Mouse (Mus musculus) MEL (cell line): Measurements from ENCODE around the gene Nat14. TPM values are rescaled to one million over a fixed set of nuclear protein-coding genes. Genes with fewer than 3 reads are reported as not detected.

Source experiments
- DNase-seq: peaks from one replicate; pipeline ENCODE4 v3.0.0; 2011; ENCODE audit warnings: low read depth, low spot score
- H3K27ac ChIP-seq: 2 replicates; pipeline ENCODE4 v1.5.1; 2012; ENCODE audit warnings: low read depth, mild to moderate bottlenecking, control low read depth, low read length, moderate library complexity; ENCODE audit not compliant: control insufficient read depth
- H3K27me3 ChIP-seq, 2 experiments: fragments of 150-350 bp in 1 of 2; sonication (generic) in 1 of 2; 2 replicates each; pipeline ENCODE4 v1.6.1; 2012; ENCODE audit warnings: low read length in 2 of 2, mild to moderate bottlenecking in 2 of 2, improper control_type of control experiment in 1 of 2, moderate library complexity in 1 of 2; ENCODE audit not compliant: insufficient read depth in 2 of 2, control insufficient read depth in 1 of 2
- H3K36me3 ChIP-seq, 2 experiments: 2 replicates each; pipeline ENCODE4 v1.6.1; 2012 to 2014; ENCODE audit warnings: low read length in 2 of 2, improper control_type of control experiment in 1 of 2, inconsistent platforms in 1 of 2, mild to moderate bottlenecking in 1 of 2; ENCODE audit not compliant: insufficient read depth in 2 of 2, control insufficient read depth in 1 of 2
- H3K4me1 ChIP-seq, 2 experiments: fragments of 150-350 bp in 1 of 2; sonication (generic) in 1 of 2; 2 replicates each; pipeline ENCODE4 v1.6.1; 2012; ENCODE audit warnings: low read length in 2 of 2, improper control_type of control experiment in 1 of 2, mild to moderate bottlenecking in 1 of 2; ENCODE audit not compliant: insufficient read depth in 2 of 2, control insufficient read depth in 1 of 2
- H3K4me3 ChIP-seq, 2 experiments: fragments of 150-350 bp in 1 of 2; sonication (generic) in 1 of 2; 2 replicates each; pipeline ENCODE4 v1.5.1; 2012; ENCODE audit warnings: low read depth in 2 of 2, low read length in 2 of 2, mild to moderate bottlenecking in 2 of 2, moderate library complexity in 2 of 2, control low read depth in 1 of 2, improper control_type of control experiment in 1 of 2; ENCODE audit not compliant: control insufficient read depth in 1 of 2, insufficient read depth in 1 of 2
- H3K79me2 ChIP-seq: 2 replicates; pipeline ENCODE4 v1.6.1; 2012; ENCODE audit warnings: mild to moderate bottlenecking, low read length, moderate library complexity; ENCODE audit not compliant: control insufficient read depth, poor library complexity, insufficient read depth
- H3K9ac ChIP-seq: 2 replicates; pipeline ENCODE4 v1.6.1; 2012; ENCODE audit warnings: low read depth, mild to moderate bottlenecking, control low read depth, low read length, moderate library complexity; ENCODE audit not compliant: control insufficient read depth, poor library complexity, severe bottlenecking
- H3K9me3 ChIP-seq: fragments of 150-350 bp; sonication (generic); replicated peaks from 2 replicates; pipeline ENCODE4 v1.6.1; 2012; ENCODE audit warnings: mild to moderate bottlenecking, low read length, improper control_type of control experiment, moderate library complexity; ENCODE audit not compliant: insufficient read depth
- BHLHE40 ChIP-seq: IDR thresholded peaks from 2 replicates; pipeline ENCODE4 v1.6.1; 2012; ENCODE audit warnings: low read depth, mild to moderate bottlenecking, inconsistent platforms, low read length, improper control_type of control experiment, borderline replicate concordance
- CHD2 ChIP-seq: IDR thresholded peaks from 2 replicates; pipeline ENCODE4 v1.6.1; 2011; ENCODE audit warnings: low read length, improper control_type of control experiment
- GATA1 ChIP-seq: IDR thresholded peaks from 2 replicates; pipeline ENCODE4 v1.6.1; 2011; ENCODE audit warnings: low read depth, low read length, improper control_type of control experiment
- JUND ChIP-seq: IDR thresholded peaks from 2 replicates; pipeline ENCODE4 v1.6.1; 2011; ENCODE audit warnings: low read depth, mild to moderate bottlenecking, improper control_type of control experiment, low read length
- KAT2A ChIP-seq: conservative IDR thresholded peaks from 2 replicates; pipeline ENCODE4 v1.6.1; 2012; ENCODE audit warnings: low read depth, low read length, improper control_type of control experiment, inconsistent platforms
- MAX ChIP-seq: IDR thresholded peaks from 2 replicates; pipeline ENCODE4 v1.6.1; 2011; ENCODE audit warnings: low read length, improper control_type of control experiment
- MAZ ChIP-seq: IDR thresholded peaks from 2 replicates; pipeline ENCODE4 v1.6.1; 2012; ENCODE audit warnings: low read depth, mild to moderate bottlenecking, inconsistent platforms, low read length, improper control_type of control experiment
- MEF2A ChIP-seq: IDR thresholded peaks from 2 replicates; pipeline ENCODE4 v1.6.1; 2014; ENCODE audit warnings: low read depth, mild to moderate bottlenecking, inconsistent platforms, low read length, improper control_type of control experiment; ENCODE audit not compliant: poor library complexity, insufficient replicate concordance, severe bottlenecking; ENCODE audit errors: extremely low read depth
- NELFE ChIP-seq: IDR thresholded peaks from 2 replicates; pipeline ENCODE4 v1.6.1; 2011; ENCODE audit warnings: low read depth, low read length, improper control_type of control experiment
- NRF1 ChIP-seq: IDR thresholded peaks from 2 replicates; pipeline ENCODE4 v1.6.1; 2014; ENCODE audit warnings: low read depth, mild to moderate bottlenecking, inconsistent platforms, low read length, improper control_type of control experiment, moderate library complexity; ENCODE audit not compliant: poor library complexity, insufficient read depth, severe bottlenecking
- POLR2AphosphoS5 ChIP-seq: IDR thresholded peaks from 2 replicates; pipeline ENCODE4 v1.6.1; 2012; ENCODE audit warnings: low read depth, borderline replicate concordance, mild to moderate bottlenecking, inconsistent platforms, low read length, moderate library complexity, mixed read lengths
- RAD21 ChIP-seq: IDR thresholded peaks from 2 replicates; pipeline ENCODE4 v1.6.1; 2011; ENCODE audit warnings: mild to moderate bottlenecking, low read depth, low read length, improper control_type of control experiment
- RCOR1 ChIP-seq: IDR thresholded peaks from 2 replicates; pipeline ENCODE4 v1.6.1; 2012; ENCODE audit warnings: low read depth, mild to moderate bottlenecking, inconsistent platforms, low read length, improper control_type of control experiment
- SIN3A ChIP-seq: IDR thresholded peaks from 2 replicates; pipeline ENCODE4 v1.6.1; 2012; ENCODE audit warnings: low read length, improper control_type of control experiment, inconsistent platforms
- TAL1 ChIP-seq: IDR thresholded peaks from 2 replicates; pipeline ENCODE4 v1.6.1; 2012; ENCODE audit warnings: mild to moderate bottlenecking, inconsistent platforms, low read length, moderate library complexity, mixed read lengths
- TBP ChIP-seq: IDR thresholded peaks from 2 replicates; pipeline ENCODE4 v1.8.0; 2011; ENCODE audit warnings: low read depth, low read length, improper control_type of control experiment
- USF1 ChIP-seq: IDR thresholded peaks from 2 replicates; pipeline ENCODE4 v1.6.1; 2014; ENCODE audit warnings: low read depth, mild to moderate bottlenecking, inconsistent platforms, low read length, improper control_type of control experiment, moderate library complexity
- USF2 ChIP-seq, 2 experiments: IDR thresholded peaks; 2 replicates each; pipeline ENCODE4 v1.6.1; 2011 to 2012; ENCODE audit warnings: improper control_type of control experiment in 2 of 2, low read length in 2 of 2, borderline replicate concordance in 1 of 2, inconsistent platforms in 1 of 2, low read depth in 1 of 2, mild to moderate bottlenecking in 1 of 2; ENCODE audit not compliant: insufficient read depth in 1 of 2
- ZC3H11A ChIP-seq: IDR thresholded peaks from 2 replicates; pipeline ENCODE4 v1.6.1; 2012; ENCODE audit warnings: low read depth, mild to moderate bottlenecking, inconsistent platforms, low read length, improper control_type of control experiment
- ZMIZ1 ChIP-seq: IDR thresholded peaks from 2 replicates; pipeline ENCODE4 v1.6.1; 2012; ENCODE audit warnings: low read depth, mild to moderate bottlenecking, inconsistent platforms, low read length, improper control_type of control experiment, moderate library complexity
- polyA plus RNA-seq, 2 experiments: library from polyadenylated mRNA; stranded (reverse) in 1 of 2; unstranded in 1 of 2; fragments of >175 nt in 1 of 2; fragments of >200 nt in 1 of 2; gene quantifications; 2 replicates each; pipeline versions ENCODE4 v1.2.1 to v1.2.4; 2012; ENCODE audit warnings: low replicate concordance in 2 of 2, low read depth in 1 of 2; ENCODE audit not compliant: insufficient read length in 2 of 2, insufficient read depth in 1 of 2, missing spikeins in 1 of 2
- total RNA-seq: library from RNA; depleted of rRNA; stranded (reverse); fragments of 300-350 nt; gene quantifications from 2 replicates; pipeline ENCODE4 v1.2.3, GENCODE M21; 2012

The Nat14 gene
- total and polyA plus RNA-seq, 3 experiments = 0.81 to 1.9 TPM; not detected in 1

- H3K4me1 ChIP-seq = no peaks in the 10 kb centered on the region
- no peaks in the 10 kb centered on the region for H3K79me2 ChIP-seq
- no peak for TF ChIP-seq NELFE
- no peak for TF ChIP-seq USF2 (IDR thresholded peaks at IDR 0.05; ENCODE audit: borderline replicate concordance in 1 of 2, insufficient read depth in 1 of 2, low read depth in 1 of 2, low read length in 2 of 2)
- no peak for TF ChIP-seq ZC3H11A
- TF ChIP-seq NRF1 = no peak
- TF ChIP-seq MAZ = no peak
- no peak for TF ChIP-seq SIN3A
- no peak for TF ChIP-seq ZMIZ1
- no peak for TF ChIP-seq TBP
- TF ChIP-seq JUND = no peak
- TF ChIP-seq RCOR1 = no peak
- TF ChIP-seq USF1 = no peak
- no peak for TF ChIP-seq CHD2
- TF ChIP-seq POLR2AphosphoS5 = no peak
- no peak for TF ChIP-seq MEF2A
- TF ChIP-seq MAX = no peak
- no peak for TF ChIP-seq TAL1
- TF ChIP-seq GATA1 = no peak
- no peak for TF ChIP-seq BHLHE40
- no peak for TF ChIP-seq KAT2A
- TF ChIP-seq, all 39 proteins: peak for 0
- Histone ChIP-seq H3K27ac (no peak overlapping the region), H3K9me3 (no peaks in the 10 kb centered on the region), H3K36me3 (no peaks in the 10 kb centered on the region), H3K9ac (no peak overlapping the region), H3K27me3 (no peaks in the 10 kb centered on the region; a peak in 1 of 4 replicates), H3K4me3 (no peak overlapping the region)
- DNase-seq = no peak
Measured at GRCm38 (mm10) chr7:4923586-4924364, 1.9 kb downstream of the Nat14 start.

GRCm38 (mm10) chr7:4924483-4924882 is 2.7 kb downstream of the Nat14 start:
- Histone ChIP-seq H3K4me1 (no peaks in the 10 kb centered on the region), H3K27me3 (no peaks in the 10 kb centered on the region; a peak in 1 of 4 replicates), H3K36me3 (no peaks in the 10 kb centered on the region), H3K79me2 (no peaks in the 10 kb centered on the region), H3K9ac (no peak overlapping the region), H3K4me3 (no peak overlapping the region), H3K9me3 (no peaks in the 10 kb centered on the region), H3K27ac (no peak overlapping the region)
- TF ChIP-seq JUND (0 out of 2 replicates have a peak, but pooled peaks have one; percentile 45), RAD21 (no peak)
- DNase-seq = no peak
